Mouse (Mus musculus) granulocyte monocyte progenitor cell, adult 5-6 weeks (primary cell): ENCODE measurements at regions not wholly inside any gene's neighbourhood (a gene's known extent, or its start where the extent isn't known, plus 50 kb on each side); places are given as distances from the start of the nearest gene placed in this dataset.

Experiments
- ATAC-seq: replicated peaks from 2 replicates; pipeline ENCODE4 v1.8.0; 2016; ENCODE audit warnings: mild to moderate bottlenecking, moderate TSS enrichment, inconsistent platforms; ENCODE audit not compliant: poor library complexity, severe bottlenecking

- no peak for ATAC-seq
Measured at GRCm38 (mm10) chr11:82589761-82590160, 174.4 kb downstream of the Cct6b start.

GRCm38 (mm10) chr11:82588744-82589143 lies 175.4 kb downstream of the Cct6b start:
- ATAC-seq = no peak

GRCm38 (mm10) chr11:82579841-82580415 lies 184.2 kb downstream of the Cct6b start:
- ATAC-seq = no peak

GRCm38 (mm10) chr11:82576019-82576418 lies 187.3 kb downstream of the Tmem132e start:
- ATAC-seq = no peak

- ATAC-seq = no peak
Measured at GRCm38 (mm10) chr11:82573126-82573525, 184.4 kb downstream of the Tmem132e start.

GRCm38 (mm10) chr11:82571525-82571924 lies 182.8 kb downstream of the Tmem132e start:
- no peak for ATAC-seq

GRCm38 (mm10) chr11:82569819-82570218 lies 181.1 kb downstream of the Tmem132e start:
- ATAC-seq = no peak

- no peak for ATAC-seq
Measured at GRCm38 (mm10) chr11:82568219-82568676, 179.5 kb downstream of the Tmem132e start.

- ATAC-seq = no peak
Measured at GRCm38 (mm10) chr11:82567014-82567685, 178.4 kb downstream of the Tmem132e start.

- peak; percentile 22; the same call in 1 of the 2 replicates for ATAC-seq
Measured at GRCm38 (mm10) chr11:82566092-82566491, 177.4 kb downstream of the Tmem132e start.

- no peak for ATAC-seq
Measured at GRCm38 (mm10) chr11:82564181-82564580, 175.5 kb downstream of the Tmem132e start.

GRCm38 (mm10) chr11:82542028-82542427 lies 153.3 kb downstream of the Tmem132e start:
- ATAC-seq = 0 out of 2 replicates have a peak, but pooled peaks have one; percentile 40

GRCm38 (mm10) chr11:82541376-82541775 lies 152.7 kb downstream of the Tmem132e start:
- ATAC-seq = no peak

GRCm38 (mm10) chr11:82537931-82538330 lies 149.2 kb downstream of the Tmem132e start:
- no peak for ATAC-seq

- ATAC-seq = no peak
Measured at GRCm38 (mm10) chr11:82523200-82523802, 134.6 kb downstream of the Tmem132e start.

GRCm38 (mm10) chr11:82521383-82521782 lies 132.7 kb downstream of the Tmem132e start:
- ATAC-seq = no peak

GRCm38 (mm10) chr11:82518691-82519090 lies 130.0 kb downstream of the Tmem132e start:
- ATAC-seq = no peak

- no peak for ATAC-seq
Measured at GRCm38 (mm10) chr11:82514526-82515144, 125.9 kb downstream of the Tmem132e start.

- no peak for ATAC-seq
Measured at GRCm38 (mm10) chr11:82508564-82508963, 119.9 kb downstream of the Tmem132e start.
